10 mouse cellular contexts compared by ENCODE assay signal in genomic region chr15:97965311-97966045, GRCm38 (mm10). TPM values are rescaled to one million over a fixed set of nuclear protein-coding genes. Genes with fewer than 3 reads are reported as not detected.
DNase-seq lines count a peak whose midpoint lies in the region; TF ChIP-seq lines count a peak whose summit lies in the region.
"Had no signal": no experiment of that assay in that cellular context is flagged by ENCODE, and none has a peak within 500 bp of the region (broad histone marks: within the 10 kb centered on the region; RNA-seq: fewer than 3 reads in every experiment).

No protein-coding gene starts in this region.

- no peaks in the 10 kb centered on the region for H3K9me3 ChIP-seq in midbrain, embryonic 10.5 days (replicated peaks)
- H3K9me3 ChIP-seq: heart, embryonic 10.5 days had no signal

- WGBS in midbrain, embryonic 10.5 days, result 40% methylated on average over 17 of the region's 17 CpGs

- no peaks in the 10 kb centered on the region; the same call in 1 of the 2 replicates for H3K36me3 ChIP-seq in testis, adult 2 months (ENCODE audit: control insufficient read depth, insufficient read depth, low read length)
- H3K36me3 ChIP-seq in midbrain, embryonic 10.5 days, result peaks cover 12% of the 10 kb centered on the region
- H3K36me3 ChIP-seq: heart, embryonic 10.5 days had no signal

- H3K4me1 ChIP-seq in testis, adult 2 months (ENCODE audit: control insufficient read depth, insufficient read depth, low read length), result peaks cover 5% of the 10 kb centered on the region
- peaks cover 35% of the 10 kb centered on the region for H3K4me1 ChIP-seq in midbrain, embryonic 10.5 days

- TF ChIP-seq POLR2A in testis, adult 2 months (IDR thresholded peaks at IDR 0.05; ENCODE audit: control insufficient read depth, low read depth, low read length), result no peak

- TF ChIP-seq CTCF in testis, adult 2 months (IDR thresholded peaks at IDR 0.05; ENCODE audit: control insufficient read depth, insufficient read depth, insufficient replicate concordance, low read depth, low read length), result no peak

- H3K27ac ChIP-seq in testis, adult 2 months (ENCODE audit: control insufficient read depth, insufficient read depth, low read depth, low read length), result no peak overlapping the region; the same call in 1 of the 2 replicates
- peak overlapping the region; percentile 91; the same call in 1 of the 2 replicates for H3K27ac ChIP-seq in midbrain, embryonic 10.5 days (replicated peaks)

- H3K4me3 ChIP-seq in testis, adult 2 months (ENCODE audit: control insufficient read depth, low read depth, low read length), result peak overlapping the region; percentile 41; the same call in 1 of the 2 replicates
- peak overlapping the region; percentile 61 for H3K4me3 ChIP-seq in midbrain, embryonic 10.5 days

- peak; percentile 29 for DNase-seq in cerebellum, adult 11-12 months
- DNase-seq in cerebellum, adult 11 months, result no peak
- DNase-seq in testis, postnatal 10 days (ENCODE audit: low spot score), result no peak
- no peak for DNase-seq in midbrain, embryonic 10.5 days (ENCODE audit: low spot score)
- DNase-seq in liver, result no peak
- no peak for DNase-seq in urinary bladder, postnatal 36 days (ENCODE audit: low spot score in 2 of 2)
- DNase-seq in frontal cortex, postnatal 14 days (ENCODE audit: low spot score in 2 of 2), result no peak
- DNase-seq: lung, adult 2 months had no signal

- no peaks in the 10 kb centered on the region for H3K27me3 ChIP-seq in testis, adult 2 months (ENCODE audit: control insufficient read depth, insufficient read depth, low read length)
- H3K27me3 ChIP-seq in midbrain, embryonic 10.5 days (ENCODE audit: low read depth, poor library complexity, severe bottlenecking), result no peaks in the 10 kb centered on the region

RNA-seq across cellular contexts. Expression of gene Tmem106c, which starts 1.5 kb away (rescaled TPM):
- polyA plus RNA-seq in testis, adult 2 months (2012; rRNA removed), result 55.7 and 58.7 TPM in 2 replicates
- polyA plus RNA-seq in midbrain, embryonic 10.5 days (2016; fragmentation: Nextera tagmentation; extraction: Ambion mirVana), result 55.6 and 61.1 TPM in 2 replicates

RNA-seq across cellular contexts. Expression of gene Col2a1, which starts 39.0 kb away (rescaled TPM):
- 13.5 and 14.6 TPM in 2 replicates for polyA plus RNA-seq in testis, adult 2 months (2012; rRNA removed)
- polyA plus RNA-seq in midbrain, embryonic 10.5 days (2016; fragmentation: Nextera tagmentation; extraction: Ambion mirVana), result 142 and 151 TPM in 2 replicates

RNA-seq across cellular contexts. Expression of gene Vdr, which starts 55.0 kb away (rescaled TPM):
- polyA plus RNA-seq in testis, adult 2 months (2012; rRNA removed), result 5.4 and 5.7 TPM in 2 replicates
- 0.72 and 1.0 TPM in 2 replicates for polyA plus RNA-seq in midbrain, embryonic 10.5 days (2016; fragmentation: Nextera tagmentation; extraction: Ambion mirVana)
